Mouse (Mus musculus) hindbrain, embryonic 14.5 days (tissue): ENCODE data around the gene Usp35. TPM values are rescaled to one million over a fixed set of nuclear protein-coding genes. Genes with fewer than 3 reads are reported as not detected.

Experiments used
- ATAC-seq: fragments of 200-750 bp; cut with Nextera tagmentation; 2 replicates; pipeline ENCODE4 v1.8.0; 2017; ENCODE audit warnings: moderate number of reproducible peaks, mild to moderate bottlenecking, moderate TSS enrichment, moderate library complexity; ENCODE audit not compliant: low FRiP score
- DNase-seq: peaks from one replicate; pipeline ENCODE4 v3.0.0-alpha.2; 2015; ENCODE audit warnings: low spot score
- H3K27ac ChIP-seq: fragments of 300-500 bp; sonication (generic); 2 replicates; pipeline ENCODE4 v1.5.1; 2014; ENCODE audit warnings: mild to moderate bottlenecking, moderate library complexity
- H3K27me3 ChIP-seq: fragments of 300-500 bp; sonication (generic); 2 replicates; pipeline ENCODE4 v1.6.1; 2014; ENCODE audit warnings: mild to moderate bottlenecking, low read length, mixed read lengths; ENCODE audit not compliant: control insufficient read depth, insufficient read depth
- H3K36me3 ChIP-seq: fragments of 300-500 bp; sonication (generic); replicated peaks from 2 replicates; pipeline ENCODE4 v1.6.1; 2014; ENCODE audit not compliant: control insufficient read depth, insufficient read depth
- H3K4me1 ChIP-seq: fragments of 300-500 bp; sonication (generic); replicated peaks from 2 replicates; pipeline ENCODE4 v1.6.1; 2014; ENCODE audit warnings: antibody characterized with exemption, low read length, mixed read lengths; ENCODE audit not compliant: control insufficient read depth, insufficient read depth
- H3K4me2 ChIP-seq: fragments of 300-500 bp; sonication (generic); replicated peaks from 2 replicates; pipeline ENCODE4 v1.6.1; 2014; ENCODE audit warnings: mild to moderate bottlenecking, moderate library complexity
- H3K4me3 ChIP-seq: fragments of 300-500 bp; sonication (generic); replicated peaks from 2 replicates; pipeline ENCODE4 v1.5.1; 2014; ENCODE audit warnings: mild to moderate bottlenecking, low read length
- H3K9ac ChIP-seq: fragments of 300-500 bp; sonication (generic); 2 replicates; pipeline ENCODE4 v1.6.1; 2014
- H3K9me3 ChIP-seq: fragments of 300-500 bp; sonication (generic); 2 replicates; pipeline ENCODE4 v1.6.1; 2016; ENCODE audit warnings: low read length; ENCODE audit not compliant: control insufficient read depth
- WGBS: fragments of 180-500 bp; shearing (Covaris S2); extraction: QIAGEN DNeasy Blood & Tissue Kit; methylation state at CpG from one replicate; pipeline ENCODE4 v1.1.7; 2014; 5-methylcytosine and 5-hydroxymethylcytosine counted together
- polyA plus RNA-seq: library from polyadenylated mRNA; unstranded; fragments of >200 nt; fragmentation: Nextera tagmentation; extraction: Ambion mirVana; gene quantifications from 2 replicates; pipeline ENCODE4 v1.2.1, GENCODE M21; 2014

Usp35 gene
- polyA plus RNA-seq, 1 experiment from 2014 or later: 3.8 TPM

DNA sequence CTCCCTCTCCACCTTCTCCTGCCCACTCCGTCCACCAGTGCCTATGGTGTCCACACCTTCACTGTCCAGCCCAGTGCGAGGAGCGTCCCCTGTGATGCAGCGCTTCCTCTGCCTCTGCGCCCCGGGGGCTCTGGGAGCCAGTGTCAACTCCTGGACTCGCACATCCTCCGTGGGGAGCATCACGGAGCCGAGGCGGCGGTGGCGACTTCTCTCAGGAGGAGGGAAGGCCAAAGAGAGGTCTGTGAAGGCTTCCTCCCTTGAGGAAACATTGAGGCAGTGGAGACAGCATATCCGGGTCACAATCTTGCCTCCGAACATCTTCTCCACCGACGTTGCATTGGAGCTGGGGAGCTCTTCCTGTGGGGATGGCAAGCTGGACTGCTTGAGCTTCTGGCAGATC, 19.6 kb downstream of the Usp35 start:
- no peaks in the 10 kb centered on the region for H3K9me3 ChIP-seq
- ATAC-seq: no peak
- no peak overlapping the region for H3K4me2 ChIP-seq
- no peaks in the 10 kb centered on the region for H3K4me1 ChIP-seq
- no peaks in the 10 kb centered on the region for H3K27me3 ChIP-seq
- H3K4me3 ChIP-seq: no peak overlapping the region
- no peak overlapping the region for H3K27ac ChIP-seq
- no peak overlapping the region for H3K9ac ChIP-seq
- DNase-seq: no peak
- peaks cover 80% of the 10 kb centered on the region for H3K36me3 ChIP-seq
- WGBS: 95% methylated on average over 17 of the region's 17 CpGs

DNA sequence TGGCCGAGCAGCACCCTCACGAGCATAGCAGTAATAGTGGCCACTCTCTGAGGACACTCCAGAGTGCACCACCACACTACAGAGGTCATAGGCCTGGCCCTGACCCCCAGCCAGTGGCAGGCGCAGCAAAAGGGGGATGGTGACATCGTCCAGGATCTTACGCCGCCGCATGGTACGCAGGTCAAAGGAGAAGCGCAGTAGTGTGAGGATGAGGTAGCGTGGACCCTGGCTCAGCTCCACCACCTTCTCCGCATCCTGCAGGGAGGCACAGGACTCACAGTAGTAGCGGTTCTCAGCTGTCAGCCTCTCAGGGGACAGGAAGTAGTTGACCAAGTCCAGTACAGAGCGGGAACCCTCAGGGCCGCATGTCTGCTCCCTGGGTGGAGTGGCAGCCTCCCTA, 20.2 kb downstream of the Usp35 start:
- ATAC-seq (no peak), DNase-seq (no peak)
- WGBS: 94% methylated on average over 14 of the region's 14 CpGs
- Histone ChIP-seq H3K4me3 (no peak overlapping the region), H3K9ac (no peak overlapping the region), H3K4me2 (no peak overlapping the region), H3K4me1 (no peaks in the 10 kb centered on the region), H3K27me3 (no peaks in the 10 kb centered on the region), H3K36me3 (peaks cover 85% of the 10 kb centered on the region), H3K9me3 (no peaks in the 10 kb centered on the region), H3K27ac (no peak overlapping the region)

DNA sequence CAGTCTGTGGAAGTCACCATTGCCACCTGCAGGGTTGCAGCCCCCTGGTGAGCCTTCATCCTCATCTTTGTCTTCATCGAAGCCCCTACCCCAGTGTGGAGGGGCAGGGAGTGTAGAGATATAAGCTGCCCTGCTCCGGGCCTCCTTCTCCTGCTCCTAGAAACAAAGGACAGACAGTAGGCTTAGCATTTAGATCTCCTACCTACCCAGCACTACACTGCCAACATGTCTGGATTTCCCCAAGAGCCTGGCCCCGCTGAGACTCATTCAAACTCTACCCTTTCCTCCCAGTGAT, 21.5 kb downstream of the Usp35 start:
- Histone ChIP-seq H3K4me1 (no peaks in the 10 kb centered on the region), H3K27me3 (no peaks in the 10 kb centered on the region), H3K9ac (no peak overlapping the region), H3K9me3 (no peaks in the 10 kb centered on the region), H3K4me2 (no peak overlapping the region), H3K36me3 (peaks cover 85% of the 10 kb centered on the region), H3K4me3 (no peak overlapping the region), H3K27ac (no peak overlapping the region)
- DNase-seq (no peak), ATAC-seq (no peak)
- 93% methylated on average over 3 of the region's 3 CpGs for WGBS

DNA sequence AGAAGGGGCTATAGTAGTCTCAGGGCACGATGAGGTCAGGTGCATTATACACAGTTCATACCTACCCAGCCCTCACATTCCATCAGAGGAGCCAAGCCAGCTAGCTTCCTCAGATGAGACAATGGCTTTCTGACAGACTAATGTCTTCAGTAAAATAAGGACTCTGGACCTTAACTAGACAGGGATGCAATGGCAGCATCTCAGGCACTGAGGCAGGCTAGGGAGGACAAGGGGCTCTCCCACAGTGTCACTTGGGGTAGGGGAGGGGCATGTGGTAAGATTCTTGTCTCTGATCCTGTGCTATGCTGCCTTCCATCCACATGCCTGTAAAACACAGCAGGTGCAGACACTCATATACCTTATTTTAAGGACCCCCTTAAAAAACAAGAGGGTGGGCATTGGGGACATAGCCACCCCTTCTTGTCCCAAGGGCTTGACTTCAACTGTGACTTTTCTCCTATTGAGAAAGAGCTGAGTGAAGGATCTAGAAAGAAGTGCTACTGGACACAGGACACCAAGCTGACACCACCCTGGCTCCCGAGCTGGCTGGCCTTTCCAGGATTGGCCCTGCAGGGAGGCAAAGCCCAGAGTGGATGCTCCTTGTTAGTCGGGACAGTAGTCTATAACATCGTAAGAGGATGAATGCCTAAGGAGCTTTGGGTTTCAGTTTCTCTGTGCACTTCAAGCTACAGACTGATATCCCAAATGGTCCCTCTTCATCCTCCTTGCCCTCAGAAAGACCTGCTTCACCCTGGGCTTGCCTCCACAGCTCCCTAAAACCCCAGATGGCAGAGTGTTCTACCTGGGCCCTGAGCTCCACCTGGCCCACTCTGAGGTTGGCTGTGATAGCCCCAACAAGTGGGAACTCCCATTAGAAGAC, 22.1 kb downstream of the Usp35 start:
- Histone ChIP-seq H3K9me3 (no peaks in the 10 kb centered on the region), H3K4me3 (no peak overlapping the region), H3K4me1 (no peaks in the 10 kb centered on the region), H3K36me3 (peaks cover 85% of the 10 kb centered on the region), H3K4me2 (no peak overlapping the region), H3K9ac (no peak overlapping the region), H3K27ac (no peak overlapping the region), H3K27me3 (no peaks in the 10 kb centered on the region)
- 91% methylated on average over 4 of the region's 4 CpGs for WGBS
- ATAC-seq: no peak
- no peak for DNase-seq

DNA sequence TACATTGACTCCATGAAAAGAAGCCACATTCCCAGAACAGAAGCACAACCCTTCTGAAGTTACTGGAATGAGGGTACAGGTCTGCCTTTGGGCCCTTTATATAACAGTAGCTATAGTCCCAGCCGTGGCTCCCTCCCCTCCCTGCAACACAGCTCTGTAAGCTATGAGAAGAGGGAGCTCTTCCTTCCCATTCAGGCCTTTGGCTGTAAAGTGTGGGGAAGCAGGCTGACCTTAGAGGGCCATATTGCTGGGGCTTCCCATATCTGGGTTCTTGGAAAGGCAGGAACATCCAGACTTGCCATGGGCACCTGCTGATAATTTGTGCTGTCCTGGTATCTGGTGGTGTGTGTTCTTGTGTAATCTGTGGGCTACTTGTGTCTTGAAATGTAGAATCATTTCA, 24.3 kb downstream of the Usp35 start:
- Histone ChIP-seq H3K27ac (no peak overlapping the region), H3K9ac (no peak overlapping the region), H3K4me2 (no peak overlapping the region), H3K9me3 (no peaks in the 10 kb centered on the region), H3K36me3 (peaks cover 87% of the 10 kb centered on the region), H3K4me3 (no peak overlapping the region), H3K27me3 (no peaks in the 10 kb centered on the region), H3K4me1 (no peaks in the 10 kb centered on the region)
- WGBS: 83% methylated on average over 1 of the region's 1 CpGs
- ATAC-seq: no peak
- DNase-seq: no peak

DNA sequence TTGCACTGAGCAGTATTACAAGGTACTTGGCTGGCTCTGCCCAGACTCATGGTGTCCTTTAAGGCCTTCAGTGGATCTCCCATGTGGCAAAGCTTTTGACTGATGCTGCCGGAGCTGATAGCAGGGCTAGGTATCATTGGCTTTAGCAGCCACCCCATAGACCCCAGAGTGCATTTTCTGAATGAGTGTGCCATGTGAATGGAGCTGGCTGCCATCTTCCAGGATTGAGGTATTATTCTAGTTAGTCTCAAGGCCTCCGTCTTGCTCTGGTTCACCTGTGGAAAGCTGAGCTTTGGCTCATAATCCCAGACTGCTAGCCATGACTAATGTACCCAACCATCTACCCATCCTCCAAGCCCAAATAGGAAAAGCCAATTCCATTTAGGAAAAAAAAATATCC, 25.0 kb downstream of the Usp35 start:
- H3K9ac ChIP-seq: no peak overlapping the region
- H3K27ac ChIP-seq: no peak overlapping the region
- ATAC-seq: no peak
- 97% methylated on average over 2 of the region's 2 CpGs for WGBS
- H3K27me3 ChIP-seq: no peaks in the 10 kb centered on the region
- peaks cover 87% of the 10 kb centered on the region for H3K36me3 ChIP-seq
- no peaks in the 10 kb centered on the region for H3K4me1 ChIP-seq
- no peak overlapping the region for H3K4me3 ChIP-seq
- no peaks in the 10 kb centered on the region for H3K9me3 ChIP-seq
- H3K4me2 ChIP-seq: no peak overlapping the region
- DNase-seq: no peak

DNA sequence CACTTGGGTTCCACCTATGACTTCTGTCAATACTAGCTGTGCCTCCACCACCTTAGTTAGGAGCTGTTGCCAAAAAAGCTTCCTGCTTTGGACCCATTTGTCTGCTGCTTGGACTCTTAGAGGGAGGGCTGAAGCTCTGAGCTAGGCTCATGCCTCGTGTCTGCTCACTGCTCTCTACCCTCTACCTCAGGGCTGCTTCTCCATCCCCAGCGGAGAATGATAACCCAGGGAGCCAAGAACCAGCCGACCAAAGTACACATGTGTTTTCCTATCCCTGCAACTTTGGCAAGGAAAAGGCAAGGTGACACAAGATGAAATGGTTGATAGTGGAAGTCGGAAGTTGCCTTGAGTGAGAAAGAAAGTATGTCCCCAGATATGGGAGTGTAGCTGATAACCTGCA, 26.6 kb downstream of the Usp35 start:
- H3K9me3 ChIP-seq: no peaks in the 10 kb centered on the region
- DNase-seq: no peak
- 92% methylated on average over 4 of the region's 4 CpGs for WGBS
- H3K4me1 ChIP-seq: no peaks in the 10 kb centered on the region
- peaks cover 79% of the 10 kb centered on the region for H3K36me3 ChIP-seq
- no peak for ATAC-seq
- no peak overlapping the region for H3K4me3 ChIP-seq
- H3K27ac ChIP-seq: no peak overlapping the region
- no peak overlapping the region for H3K4me2 ChIP-seq
- no peaks in the 10 kb centered on the region for H3K27me3 ChIP-seq
- H3K9ac ChIP-seq: no peak overlapping the region

DNA sequence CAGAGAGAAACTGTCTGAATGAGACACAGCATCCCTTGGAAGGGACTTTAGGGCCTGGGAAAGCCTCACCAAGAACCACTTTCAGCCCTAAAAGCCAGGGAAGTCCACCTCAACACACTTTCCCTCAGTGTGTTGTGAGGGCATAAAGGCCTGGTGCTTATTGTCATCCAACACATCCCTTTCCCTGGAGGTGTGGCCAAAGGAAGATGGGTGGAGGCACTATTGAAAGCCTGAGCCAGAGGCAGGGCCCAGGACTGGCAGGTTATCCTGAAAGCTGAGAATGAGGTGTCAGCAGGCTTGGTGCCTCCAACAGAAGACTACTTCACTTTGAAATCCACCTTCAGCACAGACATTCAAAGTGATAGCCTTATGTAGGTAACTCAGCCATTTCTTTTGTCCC, 27.3 kb downstream of the Usp35 start:
- DNase-seq (no peak), ATAC-seq (no peak)
- Histone ChIP-seq H3K9me3 (no peaks in the 10 kb centered on the region), H3K36me3 (peaks cover 71% of the 10 kb centered on the region), H3K4me3 (no peak overlapping the region), H3K4me1 (no peaks in the 10 kb centered on the region), H3K27me3 (no peaks in the 10 kb centered on the region), H3K9ac (no peak overlapping the region), H3K4me2 (no peak overlapping the region), H3K27ac (no peak overlapping the region)

DNA sequence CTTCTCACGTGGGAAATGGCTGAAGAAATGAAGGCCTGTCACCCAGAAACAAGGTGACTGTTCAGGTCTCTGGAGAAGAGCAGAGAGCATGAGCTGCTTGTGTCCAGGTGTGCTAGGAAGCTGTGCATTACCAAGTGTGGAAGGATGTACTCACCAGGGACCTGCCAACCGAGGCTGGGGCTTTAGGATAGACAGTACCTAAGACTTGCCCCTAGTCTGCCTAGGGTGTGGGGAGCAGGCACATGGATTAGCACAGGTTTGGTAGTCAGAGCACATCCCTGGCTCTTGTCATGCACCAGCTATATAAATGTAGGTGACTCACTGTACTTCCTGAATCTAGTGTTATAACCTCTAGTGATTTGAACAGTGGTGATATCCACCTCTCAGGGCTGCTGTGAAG, 28.2 kb downstream of the Usp35 start:
- Histone ChIP-seq H3K27me3 (no peaks in the 10 kb centered on the region), H3K9ac (no peak overlapping the region), H3K9me3 (no peaks in the 10 kb centered on the region), H3K27ac (no peak overlapping the region), H3K4me2 (no peak overlapping the region), H3K4me3 (no peak overlapping the region), H3K36me3 (peaks cover 69% of the 10 kb centered on the region), H3K4me1 (no peaks in the 10 kb centered on the region)
- 85% methylated on average over 2 of the region's 2 CpGs for WGBS
- no peak for DNase-seq
- ATAC-seq: no peak

DNA sequence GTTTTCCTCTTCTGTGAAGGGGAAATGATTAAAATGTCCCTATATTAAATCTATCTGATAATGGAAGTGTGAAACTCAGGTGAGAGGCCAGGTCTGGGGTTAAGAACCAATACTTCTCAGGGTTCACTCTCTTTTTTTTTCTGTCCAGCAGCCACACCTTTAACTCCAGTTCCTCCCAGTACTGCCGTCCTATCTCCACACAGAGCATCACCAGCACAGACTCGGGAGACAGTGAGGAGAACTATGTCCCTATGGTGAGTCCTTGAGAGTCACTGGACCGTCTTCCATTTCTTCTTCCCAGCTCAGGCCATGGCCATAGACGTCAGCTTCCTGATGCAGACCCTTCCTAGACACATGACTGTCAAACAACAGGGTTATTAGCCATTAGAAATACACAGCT, 28.9 kb downstream of the Usp35 start:
- Histone ChIP-seq H3K9me3 (no peaks in the 10 kb centered on the region), H3K4me1 (no peaks in the 10 kb centered on the region), H3K4me2 (no peak overlapping the region), H3K27me3 (no peaks in the 10 kb centered on the region), H3K36me3 (peaks cover 63% of the 10 kb centered on the region), H3K27ac (no peak overlapping the region), H3K4me3 (no peak overlapping the region), H3K9ac (no peak overlapping the region)
- no peak for ATAC-seq
- DNase-seq: no peak
- WGBS: 86% methylated on average over 4 of the region's 4 CpGs
